Mouse (Mus musculus) lung, adult 18-20 months (tissue): Measurements from ENCODE around the gene Sertad1.
"Not testable (repeated sequence)": the region's sequence is repeated elsewhere in the genome, so short reads cannot be mapped to it uniquely, and the experiment has no call there.

Experiments used
- DNase-seq, 2 experiments: peaks; one replicate each; pipeline ENCODE4 v3.0.0; 2022; ENCODE audit warnings: mixed read lengths in 2 of 2

The Sertad1 gene

GRCm38 (mm10) chr7:27473835-27474489, 12.7 kb upstream of the Sertad1 start:
- DNase-seq = no peak

GRCm38 (mm10) chr7:27474490-27474954, 12.2 kb upstream of the Sertad1 start:
- peak; percentile 99 to 100 for DNase-seq

- no peak for DNase-seq
These were observed 11.1 kb upstream of the Sertad1 start for GRCm38 (mm10) chr7:27475596-27475995.

- no peak for DNase-seq
These were observed 10.5 kb upstream of the Sertad1 start for GRCm38 (mm10) chr7:27476098-27476635.

GRCm38 (mm10) chr7:27478561-27478960, 8.1 kb upstream of the Sertad1 start:
- no peak for DNase-seq

GRCm38 (mm10) chr7:27479750-27480149, 7.0 kb upstream of the Sertad1 start:
- DNase-seq = no peak

GRCm38 (mm10) chr7:27480506-27480905, 6.2 kb upstream of the Sertad1 start:
- DNase-seq = no peak

- DNase-seq = no peak
These were observed 5.6 kb upstream of the Sertad1 start for GRCm38 (mm10) chr7:27480927-27481626.

GRCm38 (mm10) chr7:27481627-27481969, 5.1 kb upstream of the Sertad1 start:
- DNase-seq = peak; percentile 94 to 96

- DNase-seq = no peak
These were observed 2.9 kb upstream of the Sertad1 start for GRCm38 (mm10) chr7:27483860-27484259.

- peak; percentile 53 to 62 for DNase-seq
These were observed 474 bp upstream of the Sertad1 start for GRCm38 (mm10) chr7:27486102-27486769.

GRCm38 (mm10) chr7:27487740-27488268, 1.1 kb downstream of the Sertad1 start:
- peak; percentile 74 to 86 for DNase-seq

- no peak for DNase-seq
These were observed 2.7 kb downstream of the Sertad1 start for GRCm38 (mm10) chr7:27489270-27489869.

- no peak for DNase-seq
These were observed 3.5 kb downstream of the Sertad1 start for GRCm38 (mm10) chr7:27490227-27490542.

- DNase-seq = peak; percentile 97 to 98
These were observed 4.0 kb downstream of the Sertad1 start for GRCm38 (mm10) chr7:27490543-27491329.

GRCm38 (mm10) chr7:27491856-27492255, 5.1 kb downstream of the Sertad1 start:
- DNase-seq = peak; percentile 58 to 62

GRCm38 (mm10) chr7:27493022-27493421, 6.3 kb downstream of the Sertad1 start:
- no peak for DNase-seq

- DNase-seq = no peak
These were observed 6.7 kb downstream of the Sertad1 start for GRCm38 (mm10) chr7:27493450-27493849.

GRCm38 (mm10) chr7:27494659-27495367, 8.1 kb downstream of the Sertad1 start:
- not testable (repeated sequence) for DNase-seq

- peak in 1 of 2 experiments; percentile 19 for DNase-seq
These were observed 12.3 kb downstream of the Sertad1 start, which contains the start of gene Prx for GRCm38 (mm10) chr7:27499036-27499435. TSS of gene Prx (plus strand) at chr7:27499324.

- peak; percentile 62 to 78 for DNase-seq
These were observed 14.9 kb downstream of the Sertad1 start for GRCm38 (mm10) chr7:27501620-27502019.
